ENCODE assay signal across 27 mouse cellular contexts in the genomic region with DNA sequence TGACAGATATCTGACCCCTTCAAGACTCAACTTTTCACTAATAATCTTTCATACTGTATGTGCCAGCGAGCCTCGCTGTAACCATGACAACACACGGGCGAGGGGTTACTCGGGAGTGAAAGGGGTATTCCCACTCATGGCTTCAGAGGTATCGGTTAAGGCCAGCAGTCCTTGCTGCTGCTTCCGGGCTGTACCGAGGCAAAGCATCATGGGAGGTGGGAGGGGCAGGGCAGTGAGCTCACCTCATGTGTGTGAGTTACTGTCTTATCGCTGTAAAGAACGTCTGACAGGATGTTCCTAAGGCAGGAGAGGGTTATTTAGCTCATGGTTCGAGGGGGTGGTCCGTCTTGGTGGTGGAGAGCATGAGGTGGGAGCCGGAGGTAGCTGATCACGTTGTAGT.
"Had no signal": no experiment of that assay in that cellular context is flagged by ENCODE, and none has a peak within 500 bp of the region (broad histone marks: within the 10 kb centered on the region; RNA-seq: fewer than 3 reads in every experiment).

No protein-coding gene starts in this region.

- H3K4me3 ChIP-seq: gastrocnemius, adult 2 months; heart, adult 2 months; heart, embryonic 13.5 days; heart, embryonic 15.5 days; hindbrain, embryonic 13.5 days; kidney, embryonic 15.5 days; limb, embryonic 12.5 days; liver, embryonic 13.5 days had no signal

- H3K27me3 ChIP-seq: heart, embryonic 13.5 days; heart, embryonic 15.5 days; hindbrain, embryonic 13.5 days; limb, embryonic 12.5 days; liver, embryonic 13.5 days had no signal

- H3K4me2 ChIP-seq: heart, embryonic 11.5 days; heart, embryonic 13.5 days; heart, embryonic 15.5 days; hindbrain, embryonic 13.5 days; kidney, embryonic 15.5 days; limb, embryonic 12.5 days; liver, embryonic 11.5 days; liver, embryonic 13.5 days had no signal

- H3K9ac ChIP-seq: heart, embryonic 13.5 days; heart, embryonic 15.5 days; hindbrain, embryonic 13.5 days; kidney, embryonic 15.5 days; limb, embryonic 12.5 days; liver, embryonic 13.5 days had no signal

- H3K27ac ChIP-seq: gastrocnemius, adult 2 months; heart, adult 2 months; heart, embryonic 13.5 days; heart, embryonic 15.5 days; hindbrain, embryonic 13.5 days; hindbrain, postnatal 0 days; kidney, embryonic 15.5 days; kidney, postnatal 0 days; limb, embryonic 12.5 days; liver, embryonic 13.5 days had no signal

- H3K9me3 ChIP-seq: heart, embryonic 13.5 days; heart, embryonic 15.5 days; hindbrain, embryonic 13.5 days; kidney, embryonic 15.5 days; limb, embryonic 12.5 days; liver, embryonic 13.5 days had no signal

- ATAC-seq: hindbrain, postnatal 0 days; intestine, embryonic 16.5 days had no signal

- DNase-seq: gastrocnemius, adult 2 months; gastrocnemius, postnatal 10 days; gastrocnemius, postnatal 36 days; heart, adult 11 months; heart, adult 2 months; heart, postnatal 14 days; heart, postnatal 36 days; kidney, adult 11 months; kidney, adult 2 months; kidney, adult 9 months; kidney, postnatal 14 days; kidney, postnatal 36 days; layer of hippocampus, adult 9-11 months; layer of hippocampus, postnatal 36 days; left cerebral cortex, postnatal 4 days; liver; liver, embryonic 13.5 days had no signal

- H3K4me1 ChIP-seq: heart, embryonic 13.5 days; heart, embryonic 15.5 days; liver, embryonic 13.5 days had no signal

- H3K36me3 ChIP-seq: heart, embryonic 13.5 days; heart, embryonic 15.5 days; hindbrain, embryonic 13.5 days; kidney, embryonic 15.5 days; limb, embryonic 12.5 days; liver, embryonic 13.5 days had no signal
